Mouse (Mus musculus) forebrain, embryonic 12.5 days (tissue): ENCODE data around the gene Fiz1. TPM values are rescaled to one million over a fixed set of nuclear protein-coding genes. Genes with fewer than 3 reads are reported as not detected.
"Not testable (repeated sequence)": the region's sequence is repeated elsewhere in the genome, so short reads cannot be mapped to it uniquely, and the experiment has no call there.

Experiments
- ATAC-seq: fragments of 200-750 bp; cut with Nextera tagmentation; 2 replicates; pipeline ENCODE4 v1.8.0; 2017; ENCODE audit warnings: moderate TSS enrichment; ENCODE audit not compliant: low FRiP score
- H3K27ac ChIP-seq: fragments of 300-500 bp; sonication (generic); 2 replicates; pipeline ENCODE4 v1.5.1; 2016; ENCODE audit warnings: mild to moderate bottlenecking
- H3K27me3 ChIP-seq: fragments of 300-500 bp; sonication (generic); 2 replicates; pipeline ENCODE4 v1.6.1; 2016; ENCODE audit warnings: mild to moderate bottlenecking
- H3K36me3 ChIP-seq: fragments of 300-500 bp; sonication (generic); replicated peaks from 2 replicates; pipeline ENCODE4 v1.6.1; 2016; ENCODE audit warnings: mild to moderate bottlenecking
- H3K4me1 ChIP-seq: fragments of 300-500 bp; sonication (generic); 2 replicates; pipeline ENCODE4 v1.6.1; 2016
- H3K4me2 ChIP-seq: fragments of 300-500 bp; sonication (generic); 2 replicates; pipeline ENCODE4 v1.6.1; 2016; ENCODE audit warnings: mild to moderate bottlenecking, moderate library complexity
- H3K4me3 ChIP-seq: fragments of 300-500 bp; sonication (generic); replicated peaks from 2 replicates; pipeline ENCODE4 v1.5.1; 2016; ENCODE audit warnings: mild to moderate bottlenecking
- H3K9ac ChIP-seq: fragments of 300-500 bp; sonication (generic); 2 replicates; pipeline ENCODE4 v1.6.1; 2016; ENCODE audit warnings: mild to moderate bottlenecking
- H3K9me3 ChIP-seq: fragments of 300-500 bp; sonication (generic); 2 replicates; pipeline ENCODE4 v1.6.1; 2016
- WGBS: fragments of 180-500 bp; shearing (Covaris S2); methylation state at CpG from one replicate; pipeline ENCODE4 v1.1.7; 2016; 5-methylcytosine and 5-hydroxymethylcytosine counted together
- polyA plus RNA-seq: library from polyadenylated mRNA; unstranded; fragments of >200 nt; fragmentation: Nextera tagmentation; extraction: Ambion mirVana; gene quantifications from 2 replicates; pipeline ENCODE4 v1.2.1, GENCODE M21; 2016

The Fiz1 gene
- polyA plus RNA-seq, 1 experiment from 2014 or later: 67.3 TPM

- H3K9me3 ChIP-seq: no peaks in the 10 kb centered on the region
- H3K27me3 ChIP-seq: no peaks in the 10 kb centered on the region
- 89% methylated on average over 16 of the region's 16 CpGs for WGBS
- peaks cover 20% of the 10 kb centered on the region for H3K36me3 ChIP-seq
- no peak for ATAC-seq
- H3K9ac ChIP-seq: no peak overlapping the region
- peaks cover 19% of the 10 kb centered on the region for H3K4me1 ChIP-seq
- no peak overlapping the region for H3K4me2 ChIP-seq
- H3K4me3 ChIP-seq: no peak overlapping the region
- H3K27ac ChIP-seq: no peak overlapping the region
Measured at GRCm38 (mm10) chr7:5017352-5017751, 2.9 kb upstream of the Fiz1 start.

DNA sequence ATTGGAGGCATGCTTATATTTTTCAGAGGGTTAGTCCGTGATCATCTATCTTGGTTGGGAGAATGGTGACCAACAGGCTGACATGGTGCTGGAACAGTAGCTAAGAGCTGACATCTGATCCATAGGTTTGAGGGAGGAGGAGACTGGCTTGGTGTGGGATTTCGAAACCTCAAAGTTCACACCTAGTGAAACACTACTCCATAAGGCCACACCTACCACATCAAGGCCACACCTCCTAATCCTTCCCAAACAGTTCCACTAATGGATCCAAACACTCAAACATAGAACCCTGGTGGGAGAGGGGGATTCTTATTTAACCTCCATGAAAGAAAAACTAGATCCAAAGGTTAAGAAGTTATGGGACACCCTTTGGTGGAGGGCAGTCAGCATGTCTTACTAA, 2.4 kb upstream of the Fiz1 start:
- no peak for ATAC-seq
- H3K9me3 ChIP-seq: no peaks in the 10 kb centered on the region
- no peaks in the 10 kb centered on the region for H3K27me3 ChIP-seq
- no peak overlapping the region for H3K4me2 ChIP-seq
- H3K4me3 ChIP-seq: no peak overlapping the region
- H3K4me1 ChIP-seq: peaks cover 19% of the 10 kb centered on the region
- H3K27ac ChIP-seq: no peak overlapping the region
- peaks cover 20% of the 10 kb centered on the region for H3K36me3 ChIP-seq
- WGBS: 97% methylated on average over 2 of the region's 2 CpGs
- H3K9ac ChIP-seq: no peak overlapping the region

GRCm38 (mm10) chr7:5016057-5016456, 1.6 kb upstream of the Fiz1 start:
- peak overlapping the region; percentile 84 for H3K9ac ChIP-seq
- H3K4me1 ChIP-seq: peaks cover 12% of the 10 kb centered on the region
- peaks cover 27% of the 10 kb centered on the region for H3K36me3 ChIP-seq
- no peak for ATAC-seq
- 60% methylated on average over 3 of the region's 3 CpGs for WGBS
- peak overlapping the region; percentile 60 for H3K4me2 ChIP-seq
- peak overlapping the region; percentile 99 for H3K27ac ChIP-seq
- H3K9me3 ChIP-seq: no peaks in the 10 kb centered on the region
- no peaks in the 10 kb centered on the region for H3K27me3 ChIP-seq
- H3K4me3 ChIP-seq: peak overlapping the region; percentile 71

GRCm38 (mm10) chr7:5015118-5016001, 863 bp upstream of the Fiz1 start, which contains the start of gene Gm44973:
TSS of gene Gm44973 (plus strand) at chr7:5015496.
- H3K27ac ChIP-seq: peak within 1 kb of the TSS; percentile 99
- under 1% methylated on average over 75 of the region's 76 CpGs for WGBS
- H3K36me3 ChIP-seq: peaks cover 34% of the 10 kb centered on the region
- peak within 1 kb of the TSS; percentile 60 for H3K4me2 ChIP-seq
- peak within 1 kb of the TSS; percentile 71 for H3K4me3 ChIP-seq
- peaks cover 8% of the 10 kb centered on the region for H3K4me1 ChIP-seq
- peak; percentile 84 for ATAC-seq
- H3K9ac ChIP-seq: peak within 1 kb of the TSS; percentile 84
- no peaks in the 10 kb centered on the region for H3K9me3 ChIP-seq
- H3K27me3 ChIP-seq: no peaks in the 10 kb centered on the region

DNA sequence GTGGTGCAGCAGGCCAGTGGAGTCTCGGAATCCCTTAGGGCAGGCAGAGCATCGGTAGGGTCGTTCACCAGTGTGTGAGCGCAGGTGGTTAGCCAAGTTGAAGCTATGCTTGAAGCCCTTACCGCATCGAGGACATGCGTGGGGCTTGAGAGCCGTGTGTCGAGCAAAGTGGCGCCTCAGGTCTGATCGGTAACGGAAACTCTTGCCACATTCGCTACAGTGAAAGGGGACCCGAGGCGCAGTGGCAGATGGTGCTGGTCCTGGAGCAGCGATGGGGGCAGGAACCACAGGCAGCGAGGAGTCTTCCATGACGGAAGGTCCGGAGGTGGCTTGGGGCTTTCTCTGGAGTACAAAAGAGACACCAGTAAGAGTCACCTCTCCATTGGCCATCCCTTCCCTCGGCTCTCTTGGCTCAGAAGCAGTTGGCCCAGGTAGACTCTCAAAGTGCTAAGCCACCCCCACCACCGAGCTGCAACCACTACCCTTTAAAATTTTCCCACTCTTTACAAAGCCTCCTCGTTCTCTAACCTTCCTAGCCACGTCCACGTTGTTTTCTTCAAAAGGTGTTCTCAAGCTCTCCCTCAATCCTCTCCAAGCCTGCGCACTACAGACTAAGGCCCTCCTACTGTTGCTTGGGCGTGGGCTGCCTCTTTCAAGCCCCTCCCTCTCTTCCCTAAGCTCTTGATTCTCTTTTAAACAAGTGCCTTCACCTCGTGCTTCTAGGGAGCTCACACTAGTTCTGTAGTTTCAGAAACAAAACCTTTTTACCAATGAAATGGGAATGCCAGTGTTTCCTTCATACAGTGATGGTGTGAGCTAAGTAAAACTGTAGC, 1.6 kb downstream of the Fiz1 start:
- H3K4me3 ChIP-seq: no peak overlapping the region
- peaks cover 59% of the 10 kb centered on the region for H3K36me3 ChIP-seq
- no peak for ATAC-seq
- H3K27ac ChIP-seq: no peak overlapping the region
- no peak overlapping the region for H3K9ac ChIP-seq
- H3K27me3 ChIP-seq: no peaks in the 10 kb centered on the region
- 90% methylated on average over 27 of the region's 27 CpGs for WGBS
- 0 out of 2 replicates have a peak overlapping the region, but pooled peaks have one; percentile 60 for H3K4me2 ChIP-seq
- peaks cover 6% of the 10 kb centered on the region for H3K4me1 ChIP-seq
- H3K9me3 ChIP-seq: peaks cover 6% of the 10 kb centered on the region; the same call in 1 of the 2 replicates

DNA sequence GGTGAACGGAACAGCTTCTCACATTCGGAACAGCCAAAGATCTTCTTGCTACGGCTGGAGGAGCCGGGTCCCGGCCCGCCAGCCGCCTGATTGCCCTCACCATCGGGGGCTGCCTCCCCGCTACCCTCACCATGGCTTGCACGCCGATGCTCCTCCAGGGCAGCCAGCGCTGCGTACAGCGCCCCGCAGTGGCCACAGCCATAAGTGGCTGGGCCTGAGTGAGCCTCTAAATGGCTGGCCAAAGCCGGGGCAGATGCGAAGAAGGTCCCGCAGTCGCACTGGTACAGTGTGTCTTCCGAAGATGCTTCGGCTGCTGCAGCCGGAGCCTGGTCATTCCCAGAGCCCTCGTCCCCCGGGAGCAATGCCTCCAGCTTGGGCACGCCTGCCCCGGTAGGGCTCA, 6.3 kb downstream of the Fiz1 start:
- Histone ChIP-seq H3K9ac (no peak overlapping the region), H3K4me2 (no peak overlapping the region), H3K27ac (no peak overlapping the region), H3K9me3 (peaks cover 6% of the 10 kb centered on the region; the same call in 1 of the 2 replicates), H3K27me3 (no peaks in the 10 kb centered on the region), H3K4me1 (no peaks in the 10 kb centered on the region), H3K4me3 (no peak overlapping the region), H3K36me3 (peaks cover 75% of the 10 kb centered on the region)
- WGBS: 97% methylated on average over 26 of the region's 26 CpGs
- no peak for ATAC-seq

DNA sequence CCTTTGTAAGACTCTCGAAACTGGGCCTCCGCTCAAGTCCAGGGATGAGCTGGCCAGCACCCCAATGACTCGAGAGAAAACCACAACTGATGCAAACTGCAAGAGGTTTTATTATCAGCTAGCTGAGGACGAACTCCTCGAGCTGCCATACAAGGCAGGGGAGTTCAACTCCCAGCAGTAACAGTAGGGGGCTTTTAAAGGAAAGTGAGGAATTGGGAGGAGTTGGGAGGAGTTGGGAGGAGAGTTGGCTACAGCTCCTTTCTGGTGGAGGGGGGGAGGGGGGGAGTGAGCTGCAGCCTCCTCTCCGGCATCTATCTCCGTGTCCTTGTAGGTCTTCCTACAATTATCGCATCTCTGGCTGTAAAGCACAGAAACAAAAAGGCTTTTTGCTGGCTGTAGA, 11.6 kb downstream of the Fiz1 start:
- not testable (repeated sequence) for H3K9ac ChIP-seq, H3K4me2 ChIP-seq, H3K9me3 ChIP-seq, ATAC-seq, H3K4me1 ChIP-seq, H3K27me3 ChIP-seq, H3K27ac ChIP-seq, H3K4me3 ChIP-seq
- H3K36me3 ChIP-seq: peaks cover 22% of the 10 kb centered on the region
- WGBS: 72% methylated on average over 8 of the region's 8 CpGs

DNA sequence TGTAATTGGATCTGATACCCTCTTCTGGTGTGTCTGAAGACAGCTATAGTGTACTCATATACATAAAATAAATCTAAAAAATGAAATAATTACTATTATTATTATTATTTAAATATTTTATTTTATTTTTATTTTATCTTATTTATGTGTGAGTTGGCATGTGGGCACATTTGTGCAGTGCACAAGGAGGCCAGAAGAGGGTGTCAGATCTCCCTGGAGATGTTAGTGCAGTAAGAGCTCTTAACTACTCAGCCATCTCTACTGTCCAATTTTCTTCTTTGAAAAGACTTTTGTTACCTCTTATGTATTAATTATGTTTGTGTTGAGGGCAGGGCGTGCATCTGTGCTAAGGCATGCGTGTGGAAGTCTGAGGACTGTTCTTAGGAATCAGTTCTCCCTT, 14.6 kb downstream of the Fiz1 start:
- H3K27ac ChIP-seq: no peak overlapping the region
- ATAC-seq: no peak
- 63% methylated on average over 2 of the region's 2 CpGs for WGBS
- H3K36me3 ChIP-seq: no peaks in the 10 kb centered on the region
- H3K27me3 ChIP-seq: peaks cover 3% of the 10 kb centered on the region; the same call in 1 of the 2 replicates
- no peak overlapping the region for H3K9ac ChIP-seq
- peaks cover 13% of the 10 kb centered on the region for H3K4me1 ChIP-seq
- no peaks in the 10 kb centered on the region for H3K9me3 ChIP-seq
- no peak overlapping the region for H3K4me2 ChIP-seq
- no peak overlapping the region for H3K4me3 ChIP-seq

GRCm38 (mm10) chr7:4996934-4997333, 17.6 kb downstream of the Fiz1 start:
- H3K27ac ChIP-seq: no peak overlapping the region
- peak overlapping the region; percentile 90 for H3K9ac ChIP-seq
- H3K27me3 ChIP-seq: peaks cover 25% of the 10 kb centered on the region
- peaks cover 36% of the 10 kb centered on the region for H3K4me1 ChIP-seq
- 77% methylated on average over 8 of the region's 8 CpGs for WGBS
- H3K4me2 ChIP-seq: peak overlapping the region; percentile 82
- peaks cover 24% of the 10 kb centered on the region for H3K36me3 ChIP-seq
- no peak for ATAC-seq
- peaks cover 13% of the 10 kb centered on the region; the same call in 1 of the 2 replicates for H3K9me3 ChIP-seq
- H3K4me3 ChIP-seq: peak overlapping the region; percentile 68

GRCm38 (mm10) chr7:4996003-4996895, 18.2 kb downstream of the Fiz1 start, which contains the start of gene Zfp579:
TSS of gene Zfp579 (minus strand) at chr7:4996158.
- WGBS: 5% methylated on average over 22 of the region's 26 CpGs
- peak; percentile 90 for ATAC-seq
- H3K4me2 ChIP-seq: peak within 1 kb of the TSS; percentile 82
- peak within 1 kb of the TSS; percentile 90 for H3K9ac ChIP-seq
- H3K4me3 ChIP-seq: peak within 1 kb of the TSS; percentile 68
- peaks cover 13% of the 10 kb centered on the region; the same call in 1 of the 2 replicates for H3K9me3 ChIP-seq
- H3K27ac ChIP-seq: peak within 1 kb of the TSS; percentile 79
- H3K36me3 ChIP-seq: peaks cover 30% of the 10 kb centered on the region
- peaks cover 25% of the 10 kb centered on the region for H3K27me3 ChIP-seq
- peaks cover 36% of the 10 kb centered on the region for H3K4me1 ChIP-seq

- H3K27ac ChIP-seq: peak overlapping the region; percentile 47; the same call in 1 of the 2 replicates
- 8% methylated on average over 15 of the region's 19 CpGs for WGBS
- no peak for ATAC-seq
Measured at GRCm38 (mm10) chr7:4995268-4996002, 19.1 kb downstream of the Fiz1 start.

More at GRCm38 (mm10) chr7:4995268-4996002, 19.1 kb downstream of the Fiz1 start:
- peaks cover 17% of the 10 kb centered on the region; the same call in 1 of the 2 replicates for H3K9me3 ChIP-seq
- peak overlapping the region; percentile 68 for H3K4me3 ChIP-seq
- peak overlapping the region; percentile 90 for H3K9ac ChIP-seq
- H3K4me1 ChIP-seq: peaks cover 36% of the 10 kb centered on the region
- peaks cover 25% of the 10 kb centered on the region for H3K27me3 ChIP-seq
- peaks cover 37% of the 10 kb centered on the region for H3K36me3 ChIP-seq
- peak overlapping the region; percentile 82 for H3K4me2 ChIP-seq
